Mouse (Mus musculus) small intestine, adult 2 months (tissue): ENCODE measurements around the gene Tfb2m.

Source experiments
- CTCF ChIP-seq: fragments of 200-500 bp; IDR thresholded peaks from 2 replicates; pipeline ENCODE4 v1.5.1; 2012; ENCODE audit warnings: low read depth, mild to moderate bottlenecking, control low read depth, inconsistent platforms, low read length, moderate library complexity, mixed read lengths; ENCODE audit not compliant: insufficient replicate concordance, insufficient read length; ENCODE audit errors: extremely low read depth
- POLR2A ChIP-seq: fragments of 200-500 bp; IDR thresholded peaks from 2 replicates; pipeline ENCODE4 v1.6.1; 2012; ENCODE audit warnings: low read depth, mild to moderate bottlenecking, control low read depth, inconsistent platforms, low read length, moderate library complexity

DNA sequence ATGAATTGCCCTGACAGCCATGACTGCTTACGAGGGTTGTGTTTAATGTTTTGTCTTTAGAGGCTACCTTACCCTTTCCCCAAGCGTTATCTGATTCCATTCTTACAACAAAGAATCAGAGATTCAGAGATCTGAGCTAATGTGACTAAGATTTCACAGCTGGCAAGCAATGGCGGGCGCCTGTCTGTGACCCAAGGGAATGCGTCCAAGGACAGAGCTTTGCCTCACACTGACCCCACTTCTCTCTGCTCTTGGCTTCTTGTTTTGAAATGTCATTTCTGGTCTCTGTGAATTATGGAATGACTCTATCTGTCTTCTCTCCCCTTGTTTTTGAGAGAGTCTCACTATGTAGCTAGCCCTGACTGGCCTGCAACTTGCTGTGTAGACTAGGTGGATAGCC, 17.9 kb upstream of the Tfb2m start:
- TF ChIP-seq CTCF (no peak), POLR2A (no peak)
